10 mouse cellular contexts compared by ENCODE assay signal in the genomic region with DNA sequence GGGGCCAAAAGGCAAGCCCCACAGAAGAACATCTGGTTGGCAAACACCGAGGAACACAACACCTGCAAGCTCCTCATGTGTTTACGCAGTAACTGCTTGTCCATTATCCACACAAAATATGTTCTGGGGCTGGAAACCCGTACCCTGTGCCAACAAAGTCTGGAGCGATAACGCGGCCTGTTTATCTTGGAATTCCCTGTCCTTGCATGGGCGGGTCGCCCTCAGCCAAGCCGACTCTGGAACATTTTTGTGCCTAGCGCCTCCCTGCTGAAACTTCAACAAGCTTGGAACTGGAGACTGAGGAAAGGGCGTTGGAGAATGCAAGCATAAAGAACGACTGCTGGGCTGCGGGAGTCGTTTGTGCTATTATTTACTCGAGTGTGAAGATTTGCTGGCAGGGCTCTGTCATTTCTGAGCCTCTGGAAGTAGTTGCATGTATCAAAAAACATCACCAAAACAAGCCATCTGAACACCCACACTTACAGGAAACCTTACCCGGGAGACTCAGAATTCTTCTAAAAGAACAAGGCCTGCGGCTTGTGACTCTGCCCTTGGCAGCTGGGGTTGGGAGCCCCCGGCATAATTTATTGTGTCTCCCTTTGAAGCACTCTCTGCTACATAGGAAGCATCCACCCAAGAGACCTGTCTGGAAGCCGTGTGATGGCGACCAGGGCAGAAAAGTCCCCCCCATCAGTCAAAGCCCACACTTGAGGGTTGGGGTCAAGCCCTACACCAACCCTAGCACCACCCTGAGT.
DNase-seq lines count a peak whose midpoint lies in the region; ATAC-seq lines count a peak whose summit lies in the region.
"Had no signal": no experiment of that assay in that cellular context is flagged by ENCODE, and none has a peak within 500 bp of the region (broad histone marks: within the 10 kb centered on the region; RNA-seq: fewer than 3 reads in every experiment).

No protein-coding gene starts in this region.

- H3K36me3 ChIP-seq in midbrain, embryonic 14.5 days (ENCODE audit: control insufficient read depth, insufficient read depth, low read length): no peaks in the 10 kb centered on the region
- no peaks in the 10 kb centered on the region for H3K36me3 ChIP-seq in midbrain, embryonic 13.5 days
- H3K36me3 ChIP-seq: neural tube, embryonic 12.5 days had no signal

- 0 out of 2 replicates have a peak, but pooled peaks cover 4% of the 10 kb centered on the region for H3K4me1 ChIP-seq in midbrain, embryonic 14.5 days (ENCODE audit: control insufficient read depth, insufficient read depth, low read length)
- peaks cover 4% of the 10 kb centered on the region; the same call in 1 of the 2 replicates for H3K4me1 ChIP-seq in midbrain, embryonic 13.5 days (replicated peaks)
- H3K4me1 ChIP-seq: neural tube, embryonic 12.5 days had no signal

- H3K27me3 ChIP-seq in midbrain, embryonic 14.5 days (ENCODE audit: control insufficient read depth, insufficient read depth, low read length): no peaks in the 10 kb centered on the region
- H3K27me3 ChIP-seq in midbrain, embryonic 13.5 days: no peaks in the 10 kb centered on the region
- H3K27me3 ChIP-seq: neural tube, embryonic 12.5 days; Patski had no signal

- no peak overlapping the region for H3K9ac ChIP-seq in midbrain, embryonic 14.5 days (replicated peaks; ENCODE audit: low read length)
- no peak overlapping the region for H3K9ac ChIP-seq in midbrain, embryonic 13.5 days (replicated peaks)
- H3K9ac ChIP-seq: neural tube, embryonic 12.5 days had no signal

- WGBS in midbrain, embryonic 14.5 days: 79% methylated on average over 20 of the region's 20 CpGs
- 82% methylated on average over 20 of the region's 20 CpGs for WGBS in midbrain, embryonic 13.5 days

- H3K27ac ChIP-seq in midbrain, embryonic 14.5 days (replicated peaks; ENCODE audit: low read depth, low read length): no peak overlapping the region
- no peak overlapping the region for H3K27ac ChIP-seq in midbrain, embryonic 13.5 days
- H3K27ac ChIP-seq: neural tube, embryonic 12.5 days had no signal

- no peaks in the 10 kb centered on the region for H3K9me3 ChIP-seq in midbrain, embryonic 14.5 days (ENCODE audit: control insufficient read depth, low read length)
- H3K9me3 ChIP-seq in midbrain, embryonic 13.5 days: no peaks in the 10 kb centered on the region
- H3K9me3 ChIP-seq: neural tube, embryonic 12.5 days had no signal

- no peak for ATAC-seq in midbrain, embryonic 14.5 days (ENCODE audit: low FRiP score, low TSS enrichment)
- no peak for ATAC-seq in midbrain, embryonic 13.5 days
- ATAC-seq: Patski had no signal

- peak; percentile 8 for DNase-seq in midbrain, embryonic 14.5 days
- peak; percentile 54 to 61 for DNase-seq in frontal cortex, postnatal 36 days (ENCODE audit: low spot score in 2 of 2)
- peak; percentile 81 for DNase-seq in heart, postnatal 4 days
- peak; percentile 46 to 48 for DNase-seq in layer of hippocampus, postnatal 36 days
- peak; percentile 53 for DNase-seq in right cerebral cortex, adult 18-20 months
- DNase-seq in spleen, postnatal 4 days (ENCODE audit: low spot score in 2 of 2): no peak
- DNase-seq in cerebellum, adult 11-12 months: no peak

- H3K4me3 ChIP-seq in midbrain, embryonic 14.5 days (replicated peaks; ENCODE audit: low read depth, low read length): no peak overlapping the region
- H3K4me3 ChIP-seq in midbrain, embryonic 13.5 days (replicated peaks): no peak overlapping the region
- H3K4me3 ChIP-seq: neural tube, embryonic 12.5 days had no signal

- no peak overlapping the region for H3K4me2 ChIP-seq in midbrain, embryonic 14.5 days (ENCODE audit: low read length)
- H3K4me2 ChIP-seq in midbrain, embryonic 13.5 days (replicated peaks): no peak overlapping the region
- H3K4me2 ChIP-seq: neural tube, embryonic 12.5 days had no signal

Comparison
In these comparisons a context has a peak if more than half of its experiments do, and no peak if none do; other contexts are left out.
1. DNase-seq: peak in midbrain, embryonic 14.5 days (single experiment), frontal cortex, postnatal 36 days (2 of 2), heart, postnatal 4 days (single experiment), layer of hippocampus, postnatal 36 days (2 of 2) and right cerebral cortex, adult 18-20 months (single experiment); none in spleen, postnatal 4 days (0 of 2) and cerebellum, adult 11-12 months (single experiment).